Mouse (Mus musculus) cerebellum, adult 2 months (tissue): ENCODE measurements at regions not wholly inside any gene's neighbourhood (a gene's known extent, or its start where the extent isn't known, plus 50 kb on each side); places are given as distances from the start of the nearest gene placed in this dataset.

Experiments used
- DNase-seq, 2 experiments: peaks; one replicate each; pipeline ENCODE4 v3.0.0; 2021
- H3K27ac ChIP-seq: fragments of 200-500 bp; 2 replicates; pipeline ENCODE4 v1.5.1; 2012; ENCODE audit warnings: low read length, control low read depth, inconsistent platforms; ENCODE audit not compliant: insufficient read depth
- H3K27me3 ChIP-seq: fragments of 200-500 bp; 2 replicates; pipeline ENCODE4 v1.6.1; 2012; ENCODE audit warnings: inconsistent platforms, mild to moderate bottlenecking, low read length, moderate library complexity; ENCODE audit not compliant: control insufficient read depth, insufficient read depth
- H3K4me1 ChIP-seq: fragments of 200-500 bp; 2 replicates; pipeline ENCODE4 v1.6.1; 2011; ENCODE audit warnings: low read length; ENCODE audit not compliant: control insufficient read depth, insufficient read depth
- H3K4me3 ChIP-seq: fragments of 200-500 bp; replicated peaks from 2 replicates; pipeline ENCODE3; 2011; ENCODE audit warnings: mild to moderate bottlenecking, low read depth, low read length, control low read depth; ENCODE audit not compliant: insufficient read depth
- CTCF ChIP-seq: fragments of 200-500 bp; IDR thresholded peaks from 2 replicates; pipeline ENCODE4 v1.5.1; 2011; ENCODE audit warnings: low read depth, mild to moderate bottlenecking, control low read depth, low read length, moderate library complexity, borderline replicate concordance; ENCODE audit not compliant: insufficient read depth
- POLR2A ChIP-seq: fragments of 200-500 bp; IDR thresholded peaks from 2 replicates; pipeline ENCODE4 v1.6.1; 2011; ENCODE audit warnings: low read length, control low read depth, borderline replicate concordance; ENCODE audit not compliant: insufficient read depth
- WGBS: fragments of 180-500 bp; shearing (Covaris S2); methylation state at CpG from one replicate; pipeline ENCODE4 v1.1.7; 2018; 5-methylcytosine and 5-hydroxymethylcytosine counted together

GRCm38 (mm10) chr6:15865271-15865670, 144.8 kb downstream of the Mdfic start:
- TF ChIP-seq POLR2A (no peak), CTCF (no peak)
- 79% methylated on average over 3 of the region's 3 CpGs for WGBS

GRCm38 (mm10) chr6:15882288-15882903, 161.9 kb downstream of the Mdfic start:
- WGBS = 92% methylated on average over 5 of the region's 5 CpGs

More at GRCm38 (mm10) chr6:15865271-15865670, 144.8 kb downstream of the Mdfic start:
- Histone ChIP-seq H3K27me3 (no peaks in the 10 kb centered on the region), H3K27ac (no peak overlapping the region), H3K4me3 (no peak overlapping the region), H3K4me1 (no peaks in the 10 kb centered on the region)
- DNase-seq = no peak

GRCm38 (mm10) chr6:15893066-15893465, 172.6 kb downstream of the Mdfic start:
- no peaks in the 10 kb centered on the region for H3K4me1 ChIP-seq

More at GRCm38 (mm10) chr6:15882288-15882903, 161.9 kb downstream of the Mdfic start:
- no peak overlapping the region for H3K4me3 ChIP-seq
- no peaks in the 10 kb centered on the region for H3K27me3 ChIP-seq
- no peak overlapping the region for H3K27ac ChIP-seq
- DNase-seq = no peak
- TF ChIP-seq POLR2A (no peak), CTCF (no peak)
- H3K4me1 ChIP-seq = no peaks in the 10 kb centered on the region

GRCm38 (mm10) chr6:15900495-15900894, 180.0 kb downstream of the Mdfic start:
- no peaks in the 10 kb centered on the region for H3K4me1 ChIP-seq
- no peaks in the 10 kb centered on the region for H3K27me3 ChIP-seq
- TF ChIP-seq CTCF (no peak), POLR2A (no peak)
- no peak for DNase-seq
- no peak overlapping the region for H3K4me3 ChIP-seq
- no peak overlapping the region for H3K27ac ChIP-seq

More at GRCm38 (mm10) chr6:15893066-15893465, 172.6 kb downstream of the Mdfic start:
- no peak overlapping the region for H3K27ac ChIP-seq
- 88% methylated on average over 5 of the region's 5 CpGs for WGBS
- no peak overlapping the region for H3K4me3 ChIP-seq
- no peaks in the 10 kb centered on the region for H3K27me3 ChIP-seq
- no peak for DNase-seq
- no peak for TF ChIP-seq CTCF
- no peak for TF ChIP-seq POLR2A

GRCm38 (mm10) chr6:15902665-15903274, 182.3 kb downstream of the Mdfic start:
- DNase-seq = no peak
- no peaks in the 10 kb centered on the region for H3K4me1 ChIP-seq
- WGBS = 44% methylated on average over 2 of the region's 2 CpGs
- no peak for TF ChIP-seq POLR2A
- no peak for TF ChIP-seq CTCF
- no peaks in the 10 kb centered on the region for H3K27me3 ChIP-seq
- H3K4me3 ChIP-seq = no peak overlapping the region
- H3K27ac ChIP-seq = no peak overlapping the region

GRCm38 (mm10) chr6:15910420-15911167, 190.1 kb downstream of the Mdfic start:
- Histone ChIP-seq H3K27me3 (no peaks in the 10 kb centered on the region), H3K4me3 (no peak overlapping the region), H3K4me1 (no peaks in the 10 kb centered on the region), H3K27ac (no peak overlapping the region)
- no peak for TF ChIP-seq POLR2A
- TF ChIP-seq CTCF = no peak
- 50% methylated on average over 1 of the region's 1 CpGs for WGBS
- DNase-seq = no peak

GRCm38 (mm10) chr6:15929650-15930049, 209.2 kb downstream of the Mdfic start:
- H3K4me1 ChIP-seq = no peaks in the 10 kb centered on the region
- 88% methylated on average over 2 of the region's 2 CpGs for WGBS
- no peaks in the 10 kb centered on the region for H3K27me3 ChIP-seq
- H3K4me3 ChIP-seq = no peak overlapping the region
- no peak for TF ChIP-seq CTCF
- TF ChIP-seq POLR2A = no peak
- no peak for DNase-seq
- H3K27ac ChIP-seq = no peak overlapping the region
